In genomic region chr16:19993278-19993677, GRCm38 (mm10) we compare ENCODE assay signal across 27 mouse cellular contexts.
"Had no signal": no experiment of that assay in that cellular context is flagged by ENCODE, and none has a peak within 500 bp of the region (broad histone marks: within the 10 kb centered on the region; RNA-seq: fewer than 3 reads in every experiment).

No protein-coding gene starts in this region.

- H3K9me3 ChIP-seq: heart, embryonic 15.5 days; hindbrain, embryonic 12.5 days; intestine, embryonic 15.5 days; kidney, embryonic 15.5 days; limb, embryonic 10.5 days; liver, embryonic 13.5 days had no signal

- H3K4me3 ChIP-seq: gastrocnemius, adult 2 months; heart, adult 2 months; heart, embryonic 13.5 days; heart, embryonic 15.5 days; hindbrain, embryonic 12.5 days; intestine, embryonic 15.5 days; kidney, embryonic 15.5 days; left cerebral cortex, adult 2 months; limb, embryonic 10.5 days; limb, embryonic 12.5 days; liver, embryonic 13.5 days had no signal

- H3K4me2 ChIP-seq: heart, embryonic 11.5 days; heart, embryonic 13.5 days; heart, embryonic 15.5 days; hindbrain, embryonic 12.5 days; hindbrain, embryonic 14.5 days; intestine, embryonic 15.5 days; kidney, embryonic 15.5 days; limb, embryonic 12.5 days; liver, embryonic 11.5 days; liver, embryonic 13.5 days had no signal

- H3K27ac ChIP-seq: gastrocnemius, adult 2 months; heart, adult 2 months; heart, embryonic 13.5 days; heart, embryonic 15.5 days; hindbrain, embryonic 12.5 days; hindbrain, embryonic 14.5 days; intestine, embryonic 15.5 days; kidney, embryonic 15.5 days; kidney, postnatal 0 days; left cerebral cortex, adult 2 months; limb, embryonic 10.5 days; limb, embryonic 12.5 days; liver, embryonic 13.5 days had no signal

- H3K9ac ChIP-seq: heart, embryonic 13.5 days; heart, embryonic 15.5 days; hindbrain, embryonic 12.5 days; hindbrain, embryonic 14.5 days; intestine, embryonic 15.5 days; kidney, embryonic 15.5 days; limb, embryonic 12.5 days; liver, embryonic 13.5 days had no signal

- H3K36me3 ChIP-seq: heart, embryonic 13.5 days; heart, embryonic 15.5 days; hindbrain, embryonic 12.5 days; intestine, embryonic 15.5 days; kidney, embryonic 15.5 days; limb, embryonic 10.5 days; limb, embryonic 12.5 days; liver, embryonic 13.5 days had no signal

- H3K27me3 ChIP-seq: heart, embryonic 13.5 days; heart, embryonic 15.5 days; hindbrain, embryonic 12.5 days; intestine, embryonic 15.5 days; kidney, embryonic 15.5 days; limb, embryonic 12.5 days; liver, embryonic 13.5 days had no signal

- H3K4me1 ChIP-seq: heart, embryonic 13.5 days; heart, embryonic 15.5 days; hindbrain, embryonic 12.5 days; intestine, embryonic 15.5 days; kidney, embryonic 15.5 days; limb, embryonic 10.5 days; limb, embryonic 12.5 days had no signal

- DNase-seq: gastrocnemius, adult 2 months; gastrocnemius, postnatal 10 days; gastrocnemius, postnatal 25 days; heart, adult 2 months; heart, postnatal 14 days; heart, postnatal 36 days; kidney, adult 18-20 months; kidney, adult 9 months; kidney, postnatal 14 days; kidney, postnatal 36 days; liver; liver, embryonic 13.5 days had no signal

- ATAC-seq: hindbrain, embryonic 16.5 days; inflammation-experienced regulatory T-cells, adult 6 months; intestine, embryonic 15.5 days; intestine, postnatal 0 days had no signal
